Comparison of ENCODE assay signal across 20 mouse cellular contexts in genomic region chr17:11383364-11383962, GRCm38 (mm10).
A peak's percentile ranks its signal among the peaks of the same experiment; 100 is the strongest.
DNase-seq lines count a peak whose midpoint lies in the region; ATAC-seq and TF ChIP-seq lines count a peak whose summit lies in the region.
"Had no signal": no experiment of that assay in that cellular context is flagged by ENCODE, and none has a peak within 500 bp of the region (broad histone marks: within the 10 kb centered on the region; RNA-seq: fewer than 3 reads in every experiment).

No protein-coding gene starts in this region.

- H3K9ac ChIP-seq in forebrain, postnatal 0 days = no peak overlapping the region
- no peak overlapping the region for H3K9ac ChIP-seq in forebrain, embryonic 15.5 days (replicated peaks)
- no peak overlapping the region for H3K9ac ChIP-seq in kidney, embryonic 16.5 days (replicated peaks; ENCODE audit: low read length)
- H3K9ac ChIP-seq: forebrain, embryonic 13.5 days; hindbrain, embryonic 13.5 days had no signal

- no peak overlapping the region for H3K27ac ChIP-seq in forebrain, postnatal 0 days (ENCODE audit: low read depth, low read length)
- H3K27ac ChIP-seq in forebrain, embryonic 15.5 days (replicated peaks) = no peak overlapping the region
- H3K27ac ChIP-seq in kidney, embryonic 16.5 days (ENCODE audit: low read length) = no peak overlapping the region
- H3K27ac ChIP-seq: forebrain, embryonic 13.5 days; heart, embryonic 10.5 days; hindbrain, embryonic 13.5 days had no signal

- TF ChIP-seq CTCF in forebrain, postnatal 0 days (IDR thresholded peaks at IDR 0.05; ENCODE audit: low read depth) = no peak
- no peak for TF ChIP-seq CTCF in Patski (IDR thresholded peaks at IDR 0.05)

- whole genome bisulfite sequencing in forebrain, postnatal 0 days = 88% methylated on average over 8 of the region's 8 CpGs
- WGBS in forebrain, embryonic 15.5 days = 84% methylated on average over 8 of the region's 8 CpGs
- WGBS in kidney, embryonic 16.5 days = 89% methylated on average over 8 of the region's 8 CpGs

- DNase-seq in forebrain, postnatal 0 days = no peak
- peak; percentile 34 for DNase-seq in Patski (ENCODE audit: low read depth, low spot score)
- peak; percentile 25 to 30 for DNase-seq in left cerebral cortex, adult 9 months (ENCODE audit: low spot score in 2 of 2)
- DNase-seq in right cerebral cortex, postnatal 14 days = peak; percentile 22
- no peak for DNase-seq in embryo, embryonic 9.5 days (ENCODE audit: extremely low spot score)
- no peak for DNase-seq in gastrocnemius, adult 18-20 months (ENCODE audit: low spot score)
- DNase-seq: adrenal gland, adult 8-10 months; cerebellum, adult 11 months; cerebellum, postnatal 25 days; gastrocnemius, postnatal 14 days; heart, postnatal 10 days; kidney, postnatal 14 days; lung, adult 18-20 months; thymus, adult 2 months had no signal

- POLR2A ChIA-PET in Patski (lab: Charles Lee) = no interaction called here

- H3K27me3 ChIP-seq in forebrain, postnatal 0 days (ENCODE audit: insufficient read depth, low read length) = no peaks in the 10 kb centered on the region
- H3K27me3 ChIP-seq in forebrain, embryonic 15.5 days = no peaks in the 10 kb centered on the region
- H3K27me3 ChIP-seq in Patski = no peaks in the 10 kb centered on the region
- H3K27me3 ChIP-seq in kidney, embryonic 16.5 days (ENCODE audit: insufficient read depth, low read length) = no peaks in the 10 kb centered on the region
- H3K27me3 ChIP-seq: forebrain, embryonic 13.5 days; hindbrain, embryonic 13.5 days had no signal

- peak; percentile 58 for ATAC-seq in forebrain, postnatal 0 days
- no peak for ATAC-seq in forebrain, embryonic 15.5 days (replicated peaks)
- ATAC-seq in Patski = peak; percentile 75
- no peak for ATAC-seq in kidney, embryonic 16.5 days (ENCODE audit: low FRiP score, low TSS enrichment)
- ATAC-seq: forebrain, embryonic 13.5 days; midbrain, embryonic 16.5 days had no signal

- H3K4me3 ChIP-seq in forebrain, postnatal 0 days (ENCODE audit: low read depth, low read length) = no peak overlapping the region
- H3K4me3 ChIP-seq in forebrain, embryonic 15.5 days = no peak overlapping the region
- H3K4me3 ChIP-seq in kidney, embryonic 16.5 days (ENCODE audit: low read length) = no peak overlapping the region
- H3K4me3 ChIP-seq: forebrain, embryonic 13.5 days; heart, embryonic 10.5 days; hindbrain, embryonic 13.5 days had no signal

- in situ Hi-C loops in Patski (cut with MboI; ENCODE audit: low pct_unique_long_range_greater_than_20kb) = no loop called here

- CTCF ChIA-PET in Patski (lab: Charles Lee) = interaction anchor here (1.1 kb wide), 1 partner anchor 14 kb away, joined by 3 read pairs; no protein-coding TSS in a partner anchor

- no peak overlapping the region for H3K4me2 ChIP-seq in forebrain, postnatal 0 days (ENCODE audit: low read depth)
- no peak overlapping the region for H3K4me2 ChIP-seq in forebrain, embryonic 15.5 days (replicated peaks)
- no peak overlapping the region for H3K4me2 ChIP-seq in kidney, embryonic 16.5 days (replicated peaks; ENCODE audit: low read depth, low read length)
- H3K4me2 ChIP-seq: forebrain, embryonic 13.5 days; hindbrain, embryonic 13.5 days had no signal

- no peaks in the 10 kb centered on the region for H3K9me3 ChIP-seq in forebrain, postnatal 0 days (ENCODE audit: low read length)
- H3K9me3 ChIP-seq in forebrain, embryonic 15.5 days = no peaks in the 10 kb centered on the region
- H3K9me3 ChIP-seq in kidney, embryonic 16.5 days (ENCODE audit: low read length) = no peaks in the 10 kb centered on the region
- H3K9me3 ChIP-seq: forebrain, embryonic 13.5 days; heart, embryonic 10.5 days; hindbrain, embryonic 13.5 days had no signal

- H3K36me3 ChIP-seq in forebrain, postnatal 0 days (ENCODE audit: insufficient read depth) = no peaks in the 10 kb centered on the region
- H3K36me3 ChIP-seq in forebrain, embryonic 15.5 days = no peaks in the 10 kb centered on the region
- H3K36me3 ChIP-seq in kidney, embryonic 16.5 days (ENCODE audit: insufficient read depth, low read length) = no peaks in the 10 kb centered on the region
- H3K36me3 ChIP-seq: heart, embryonic 10.5 days; hindbrain, embryonic 13.5 days had no signal

- no peaks in the 10 kb centered on the region for H3K4me1 ChIP-seq in forebrain, postnatal 0 days (ENCODE audit: insufficient read depth)
- no peaks in the 10 kb centered on the region for H3K4me1 ChIP-seq in forebrain, embryonic 15.5 days
- H3K4me1 ChIP-seq in kidney, embryonic 16.5 days (ENCODE audit: insufficient read depth, low read length) = no peaks in the 10 kb centered on the region
- H3K4me1 ChIP-seq: forebrain, embryonic 13.5 days; heart, embryonic 10.5 days; hindbrain, embryonic 13.5 days had no signal

Comparison
In these comparisons a context has a peak if more than half of its experiments do, and no peak if none do; other contexts are left out.
1. ATAC-seq: peak in forebrain, postnatal 0 days (single experiment) and Patski (single experiment); none in forebrain, embryonic 15.5 days (single experiment) and kidney, embryonic 16.5 days (single experiment).
2. DNase-seq: peak in Patski (single experiment), left cerebral cortex, adult 9 months (2 of 2) and right cerebral cortex, postnatal 14 days (single experiment); none in forebrain, postnatal 0 days (single experiment), embryo, embryonic 9.5 days (single experiment) and gastrocnemius, adult 18-20 months (single experiment).